Mouse (Mus musculus): ENCODE measurements at regions not wholly inside any gene's neighbourhood (a gene's known extent, or its start where the extent isn't known, plus 50 kb on each side); places are given as distances from the start of the nearest gene placed in this dataset.

DNA sequence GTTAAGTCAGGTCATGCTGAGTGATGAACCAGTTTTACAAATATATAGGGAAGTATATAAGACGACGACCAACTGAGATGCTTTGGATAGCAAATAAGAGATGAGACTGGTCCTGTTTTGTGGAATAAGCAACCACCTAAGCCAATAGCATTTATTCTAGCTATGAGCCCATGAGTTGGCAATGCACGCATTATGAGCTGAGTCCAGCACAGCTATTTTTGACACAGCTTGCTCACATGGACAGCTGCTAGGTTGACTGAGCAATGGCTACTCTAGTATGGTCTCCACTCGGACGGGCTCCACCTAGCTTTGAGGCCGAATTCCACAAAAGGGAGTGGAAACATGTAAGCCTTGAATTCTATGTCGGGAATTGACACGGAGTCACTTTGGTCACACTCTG is 146.1 kb upstream of the Dyrk2 start:
- no peak for DNase-seq

DNA sequence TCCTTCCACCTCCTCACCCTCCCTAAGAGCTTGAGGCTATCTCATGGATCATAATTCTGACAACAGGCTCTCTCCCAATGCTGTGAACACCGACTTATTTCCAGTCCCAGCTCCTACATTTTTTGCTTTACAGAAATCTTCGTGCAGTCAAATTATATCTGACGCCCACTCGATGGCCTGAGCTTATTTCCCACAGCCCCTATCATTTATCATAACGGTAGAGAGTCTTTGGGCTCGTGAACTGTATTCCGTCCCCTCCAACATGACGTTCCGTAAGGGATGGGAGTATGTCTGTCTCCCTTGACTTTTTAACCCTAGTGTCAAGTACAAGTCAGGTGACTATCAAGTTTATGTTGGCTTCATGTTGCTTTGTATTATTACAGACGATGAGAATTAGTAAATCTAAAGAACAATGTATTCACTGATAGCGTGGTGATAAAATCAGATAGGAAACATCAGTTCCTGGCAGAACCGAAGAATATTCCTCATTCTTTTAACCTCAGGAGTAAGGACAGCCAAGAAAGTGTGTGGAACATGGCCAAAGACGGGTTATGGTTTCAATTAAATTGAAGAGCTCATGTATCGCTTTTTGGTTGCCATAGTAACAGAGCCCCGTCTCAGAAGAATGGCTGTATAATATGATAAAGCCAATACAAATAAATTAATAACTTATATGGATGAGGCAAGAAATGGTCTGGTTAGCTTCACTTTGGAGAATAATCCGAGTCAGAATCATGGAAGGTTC is 145.5 kb upstream of the Dyrk2 start:
- DNase-seq: peak; percentile 33

DNA sequence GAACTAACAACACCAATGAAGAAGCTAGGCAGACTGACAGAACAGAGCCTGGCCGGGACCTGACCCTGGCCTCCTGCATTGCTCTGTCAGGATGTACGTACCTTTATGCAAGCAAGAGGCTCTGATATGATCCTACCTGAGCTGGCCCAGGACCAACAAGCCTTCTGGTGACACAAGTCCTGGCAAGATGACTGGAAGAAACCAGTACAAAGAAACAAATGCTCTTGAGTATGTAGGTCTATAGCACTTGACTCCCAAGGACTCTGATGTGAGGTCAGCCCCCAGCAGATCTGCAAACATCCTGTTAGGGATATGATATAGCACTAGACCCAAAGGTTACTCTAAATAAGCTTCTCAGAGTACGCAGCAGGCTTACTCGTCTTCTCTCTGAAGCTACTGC is 144.7 kb upstream of the Dyrk2 start:
- no peak for DNase-seq

GRCm38 (mm10) chr10:119013758-119014157 is 143.7 kb upstream of the Dyrk2 start:
- no peak for DNase-seq

- DNase-seq: no peak
Observed at GRCm38 (mm10) chr10:119011511-119011910, 141.5 kb upstream of the Dyrk2 start.

- no peak for DNase-seq
Observed at GRCm38 (mm10) chr10:119010884-119011283, 140.9 kb upstream of the Dyrk2 start.

DNA sequence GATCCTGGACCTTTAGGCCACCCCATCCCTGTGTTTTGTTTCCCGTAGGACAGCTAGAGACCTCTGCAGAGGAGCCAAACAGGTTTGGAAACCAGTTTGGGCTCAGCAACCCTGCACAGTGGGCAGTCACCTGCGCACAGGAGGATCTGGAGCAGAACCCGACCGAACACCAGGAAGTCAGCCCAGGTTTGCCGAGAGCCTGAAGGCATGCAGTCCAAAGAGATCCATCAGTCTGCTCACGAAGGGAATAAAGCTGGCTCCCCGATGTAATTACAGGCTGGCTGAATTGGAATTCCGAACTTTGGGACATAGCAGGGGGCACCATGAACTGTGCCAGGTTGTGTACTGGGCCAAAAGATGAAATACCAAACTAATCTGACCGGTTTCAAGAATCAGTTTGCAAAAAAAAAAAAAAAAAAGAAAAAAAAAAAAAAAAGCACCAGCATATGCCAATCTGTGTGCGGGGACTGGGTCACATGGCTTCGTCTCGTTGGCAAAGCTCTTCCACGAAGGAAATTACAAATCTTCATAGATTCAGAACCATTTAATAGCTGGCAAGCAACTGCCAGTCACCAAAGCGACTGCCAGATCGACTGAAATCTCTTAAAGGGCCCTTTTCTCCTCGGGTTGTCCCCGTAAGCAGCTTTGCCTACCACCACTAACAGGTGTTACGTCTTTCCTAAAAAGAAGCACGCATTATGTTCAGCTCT is 137.0 kb upstream of the Dyrk2 start:
- no peak for DNase-seq

DNA sequence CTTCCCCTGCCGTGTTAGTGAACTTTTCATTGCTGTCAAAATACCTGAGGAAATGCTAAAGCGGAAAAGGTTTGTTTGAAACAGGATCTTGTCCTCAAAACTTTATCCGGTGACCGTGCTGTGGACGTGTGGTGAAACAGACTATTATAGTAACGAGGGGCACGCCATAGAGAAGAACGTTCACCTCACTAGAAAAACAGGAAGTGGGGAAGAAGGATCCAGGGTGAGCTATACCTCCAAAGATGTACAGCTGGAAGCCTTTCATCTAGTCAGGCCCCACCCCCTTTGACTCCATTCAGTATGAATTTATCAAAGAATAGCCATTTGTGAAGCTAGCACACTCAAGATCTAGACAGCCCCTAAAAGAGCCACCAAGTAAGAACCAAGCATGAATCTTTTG is 135.5 kb upstream of the Dyrk2 start:
- no peak for DNase-seq

DNA sequence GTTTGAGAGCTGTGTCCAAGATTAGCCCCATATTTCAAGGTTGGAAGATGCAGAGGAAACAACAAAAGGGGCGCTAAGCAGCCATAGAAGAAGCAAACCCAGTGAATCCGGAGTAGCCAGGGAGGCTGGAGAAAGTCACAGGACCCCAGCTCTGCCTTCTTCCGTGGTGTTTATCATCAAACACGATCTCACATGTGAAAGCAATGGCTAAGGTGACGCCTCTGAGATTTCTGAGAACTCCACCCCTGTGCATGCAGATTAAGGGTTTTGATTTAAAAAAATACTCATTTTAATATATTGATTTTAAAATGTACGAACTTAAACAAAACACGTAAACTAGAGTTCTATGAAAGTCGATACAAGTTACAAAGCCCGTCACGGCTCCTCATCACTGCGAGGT is 134.4 kb upstream of the Dyrk2 start:
- DNase-seq: no peak

GRCm38 (mm10) chr10:119003839-119004238 is 133.8 kb upstream of the Dyrk2 start:
- DNase-seq: no peak

- DNase-seq: no peak
Observed at GRCm38 (mm10) chr10:119003042-119003441, 133.0 kb upstream of the Dyrk2 start.

- no peak for DNase-seq
Observed at GRCm38 (mm10) chr10:119001895-119002294, 131.9 kb upstream of the Dyrk2 start.

GRCm38 (mm10) chr10:119001000-119001780 is 131.2 kb upstream of the Dyrk2 start:
- DNase-seq: no peak

DNA sequence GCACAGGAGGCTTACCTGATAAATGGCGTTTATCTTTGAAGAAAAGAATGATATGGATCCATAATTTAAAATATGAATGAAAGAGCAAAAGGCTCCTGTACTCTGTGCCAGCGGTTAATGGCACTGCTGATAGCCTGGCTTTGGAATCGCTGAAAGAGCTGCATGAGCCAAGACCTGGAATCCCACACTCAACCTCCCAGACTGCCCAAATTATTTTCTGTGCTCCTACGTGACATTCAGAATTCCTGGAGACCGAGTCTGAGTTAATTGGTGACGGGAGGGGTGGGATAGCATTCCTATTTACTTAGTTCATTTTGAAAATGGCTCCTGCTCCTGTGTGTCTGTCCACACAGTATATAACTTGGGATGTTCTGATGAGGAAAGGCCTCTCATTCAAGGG is 129.0 kb upstream of the Dyrk2 start:
- no peak for DNase-seq

- DNase-seq: no peak
Observed at GRCm38 (mm10) chr10:118997034-118997433, 127.0 kb upstream of the Dyrk2 start.

DNA sequence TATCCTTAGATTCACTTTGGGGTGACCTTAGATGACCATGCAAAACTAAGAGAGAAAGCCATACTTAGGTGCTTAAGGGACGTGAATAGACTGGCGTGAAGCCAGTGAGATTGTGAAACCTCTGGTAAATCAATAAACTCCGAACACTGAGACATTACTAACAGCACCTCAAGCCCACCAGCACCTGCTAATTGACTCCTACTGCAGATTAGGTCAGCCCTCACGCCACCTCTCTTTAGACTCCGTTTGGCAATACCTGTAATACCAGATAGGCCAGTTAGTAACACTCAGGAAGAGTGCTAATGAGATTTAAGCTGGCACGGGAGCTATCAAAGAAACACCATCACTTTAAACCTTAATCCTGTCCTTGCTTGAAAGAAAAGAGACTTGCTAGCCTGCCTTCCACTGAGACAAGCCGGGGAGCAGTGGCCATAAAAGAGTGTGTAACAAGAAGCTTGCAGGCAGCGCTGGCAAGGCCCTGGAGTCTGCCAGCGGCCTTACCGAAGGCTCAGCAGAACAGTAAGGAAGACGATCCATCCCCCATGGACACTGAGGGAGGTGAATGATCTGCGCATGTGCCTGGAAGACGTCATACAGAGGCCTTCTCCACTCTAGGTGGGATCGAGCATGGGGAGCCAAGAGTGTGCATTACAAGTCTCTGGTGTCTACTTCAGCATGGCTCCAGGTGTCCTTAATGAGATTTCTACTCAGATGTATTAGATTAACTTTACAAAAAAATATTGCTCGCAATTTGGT is 124.0 kb upstream of the Dyrk2 start:
- DNase-seq: no peak

DNA sequence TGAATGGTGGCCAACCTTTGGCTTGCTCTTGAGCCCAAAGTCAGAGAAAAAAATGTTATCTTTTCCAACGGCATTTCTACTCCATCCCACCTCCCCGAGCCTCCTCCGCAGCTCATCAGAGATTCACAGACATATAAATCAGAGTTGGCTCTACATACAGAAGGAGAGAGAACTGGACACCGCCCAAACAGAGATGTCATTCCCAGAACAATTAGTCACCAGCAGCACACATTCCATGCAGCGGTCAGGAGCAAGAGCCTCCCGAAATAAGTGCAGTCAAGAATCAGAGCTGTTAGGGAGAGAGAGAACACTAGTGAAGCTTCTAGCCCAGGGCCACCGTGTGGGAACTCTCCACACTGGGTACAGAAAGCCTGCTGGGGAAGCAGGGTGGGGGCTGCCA is 121.2 kb upstream of the Dyrk2 start:
- peak; percentile 34 for DNase-seq

DNA sequence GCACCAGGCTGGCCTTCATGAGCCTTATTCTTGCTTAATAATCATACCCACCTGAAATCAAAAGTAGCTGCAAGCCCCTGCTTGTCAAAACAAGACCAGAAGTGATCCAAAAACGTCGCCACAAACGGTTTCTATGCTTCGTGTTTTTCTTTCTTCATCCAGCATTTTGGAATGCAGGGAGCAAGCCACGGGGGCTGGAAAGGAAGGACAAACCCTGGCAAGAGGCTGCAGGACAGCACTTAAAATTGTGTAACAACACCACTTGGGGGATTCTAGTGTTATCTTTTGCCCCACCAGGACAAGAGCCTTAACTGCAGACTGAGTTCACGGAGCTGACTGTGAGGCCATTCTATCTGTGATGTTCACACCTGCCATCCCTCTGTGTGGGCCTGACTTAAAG is 120.5 kb upstream of the Dyrk2 start:
- no peak for DNase-seq

DNA sequence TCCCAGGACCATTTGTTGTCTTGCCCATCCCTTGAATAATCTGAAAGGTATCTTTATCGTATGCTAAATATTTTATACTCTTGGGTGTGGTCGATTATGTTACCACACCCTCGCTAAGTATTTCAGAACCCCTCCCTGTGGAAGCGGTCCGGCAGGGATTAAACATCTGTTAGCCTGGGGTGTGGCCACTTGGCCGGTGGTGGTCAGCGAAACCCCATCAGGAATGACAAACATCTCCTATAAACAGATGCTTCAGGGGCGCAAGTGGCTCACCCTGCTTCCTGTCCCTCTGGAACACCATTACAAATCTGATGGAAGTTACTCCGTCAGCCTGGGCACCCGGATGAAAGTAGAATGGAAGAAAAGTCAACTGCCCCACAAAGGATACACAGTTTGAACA is 119.8 kb upstream of the Dyrk2 start:
- DNase-seq: no peak

GRCm38 (mm10) chr10:118988249-118988648 is 118.2 kb upstream of the Dyrk2 start:
- no peak for DNase-seq

DNA sequence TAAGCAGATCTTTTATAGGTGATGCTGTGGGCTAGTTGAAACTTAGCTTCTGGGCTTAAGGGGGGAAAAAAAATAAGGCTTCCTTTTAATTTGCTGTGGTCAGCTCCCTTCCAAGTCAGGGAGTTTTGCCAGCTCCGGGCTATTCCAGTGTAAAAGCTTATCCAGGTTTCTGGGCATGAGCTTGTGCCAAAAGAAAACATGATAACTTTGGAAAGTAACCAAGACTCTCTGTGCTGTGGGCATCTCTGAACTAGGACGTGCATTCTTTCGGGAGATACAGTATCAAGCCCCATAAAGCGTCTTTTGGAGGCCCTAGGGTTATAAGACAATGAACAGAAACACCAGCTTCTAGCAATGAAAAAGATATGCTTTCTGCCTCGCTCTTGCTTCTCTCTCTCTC is 114.6 kb upstream of the Dyrk2 start:
- peak; percentile 52 for DNase-seq

- no peak for DNase-seq
Observed at GRCm38 (mm10) chr10:118981446-118981845, 111.4 kb upstream of the Dyrk2 start.

- no peak for DNase-seq
Observed at GRCm38 (mm10) chr10:118979339-118979738, 109.3 kb upstream of the Dyrk2 start.

Measured in gastrocnemius, postnatal 10 days (tissue).